Mouse (Mus musculus): ENCODE measurements around the gene Foxf1. TPM values are rescaled to one million over a fixed set of nuclear protein-coding genes. Genes with fewer than 3 reads are reported as not detected.

Foxf1 gene
- polyA plus RNA-seq, 1 experiment from 2014 or later, result 9.0 TPM

GRCm38 (mm10) chr8:121093496-121093895 lies 9.3 kb downstream of the Foxf1 start:
- H3K9me3 ChIP-seq (replicated peaks; ENCODE audit: control insufficient read depth, low read length), result no peaks in the 10 kb centered on the region
- H3K4me3 ChIP-seq (ENCODE audit: low read depth, low read length), result no peak overlapping the region
- H3K27me3 ChIP-seq (ENCODE audit: control insufficient read depth, insufficient read depth, low read length), result peaks cover 60% of the 10 kb centered on the region
- ATAC-seq (replicated peaks; ENCODE audit: insufficient number of reproducible peaks, low FRiP score, low TSS enrichment), result no peak
- no peak overlapping the region for H3K27ac ChIP-seq (ENCODE audit: low read depth, low read length)
- WGBS (ENCODE audit: insufficient replicate concordance), result 60% methylated on average over 6 of the region's 6 CpGs
- H3K4me1 ChIP-seq (ENCODE audit: control insufficient read depth, insufficient read depth, low read length), result peaks cover 3% of the 10 kb centered on the region
- H3K4me2 ChIP-seq, result no peak overlapping the region
- H3K36me3 ChIP-seq (ENCODE audit: control insufficient read depth, insufficient read depth, low read length), result peaks cover 9% of the 10 kb centered on the region
- no peak overlapping the region for H3K9ac ChIP-seq (ENCODE audit: low read depth, low read length)

- Histone ChIP-seq H3K36me3 (ENCODE audit: control insufficient read depth, insufficient read depth, low read length) (peaks cover 22% of the 10 kb centered on the region), H3K4me3 (ENCODE audit: low read depth, low read length) (no peak overlapping the region), H3K9me3 (replicated peaks; ENCODE audit: control insufficient read depth, low read length) (no peaks in the 10 kb centered on the region), H3K4me2 (no peak overlapping the region), H3K27me3 (ENCODE audit: control insufficient read depth, insufficient read depth, low read length) (peaks cover 10% of the 10 kb centered on the region), H3K27ac (ENCODE audit: low read depth, low read length) (no peak overlapping the region), H3K9ac (ENCODE audit: low read depth, low read length) (no peak overlapping the region), H3K4me1 (ENCODE audit: control insufficient read depth, insufficient read depth, low read length) (peaks cover 14% of the 10 kb centered on the region)
- 0 out of 2 replicates have a peak, but pooled peaks have one; percentile 3 for ATAC-seq (replicated peaks; ENCODE audit: insufficient number of reproducible peaks, low FRiP score, low TSS enrichment)
- WGBS (ENCODE audit: insufficient replicate concordance), result 41% methylated on average over 17 of the region's 17 CpGs
Observed at GRCm38 (mm10) chr8:121104049-121104818, 20.0 kb downstream of the Foxf1 start.

GRCm38 (mm10) chr8:121107668-121108656 lies 23.8 kb downstream of the Foxf1 start, which contains the start of gene Mthfsd:
TSS of gene Mthfsd (minus strand) at chr8:121108392.
- H3K9ac ChIP-seq (ENCODE audit: low read depth, low read length), result peak within 1 kb of the TSS; percentile 93
- ATAC-seq (replicated peaks; ENCODE audit: insufficient number of reproducible peaks, low FRiP score, low TSS enrichment), result peak; percentile 87
- peak within 1 kb of the TSS; percentile 88 for H3K4me3 ChIP-seq (ENCODE audit: low read depth, low read length)
- H3K4me1 ChIP-seq (ENCODE audit: control insufficient read depth, insufficient read depth, low read length), result peaks cover 14% of the 10 kb centered on the region
- H3K27ac ChIP-seq (ENCODE audit: low read depth, low read length), result peak within 1 kb of the TSS; percentile 74
- WGBS (ENCODE audit: insufficient replicate concordance), result 1% methylated on average over 75 of the region's 75 CpGs
- H3K4me2 ChIP-seq, result peak within 1 kb of the TSS; percentile 69
- H3K36me3 ChIP-seq (ENCODE audit: control insufficient read depth, insufficient read depth, low read length), result no peaks in the 10 kb centered on the region
- no peaks in the 10 kb centered on the region for H3K9me3 ChIP-seq (replicated peaks; ENCODE audit: control insufficient read depth, low read length)
- H3K27me3 ChIP-seq (ENCODE audit: control insufficient read depth, insufficient read depth, low read length), result 0 out of 2 replicates have a peak, but pooled peaks cover 5% of the 10 kb centered on the region

GRCm38 (mm10) chr8:121108657-121109056 lies 24.5 kb downstream of the Foxf1 start:
- 16% methylated on average over 5 of the region's 5 CpGs for WGBS (ENCODE audit: insufficient replicate concordance)
- peaks cover 7% of the 10 kb centered on the region for H3K27me3 ChIP-seq (ENCODE audit: control insufficient read depth, insufficient read depth, low read length)
- no peak overlapping the region for H3K27ac ChIP-seq (ENCODE audit: low read depth, low read length)
- no peaks in the 10 kb centered on the region for H3K9me3 ChIP-seq (replicated peaks; ENCODE audit: control insufficient read depth, low read length)
- no peak for ATAC-seq (replicated peaks; ENCODE audit: insufficient number of reproducible peaks, low FRiP score, low TSS enrichment)
- no peaks in the 10 kb centered on the region for H3K36me3 ChIP-seq (ENCODE audit: control insufficient read depth, insufficient read depth, low read length)
- peak overlapping the region; percentile 93 for H3K9ac ChIP-seq (ENCODE audit: low read depth, low read length)
- peak overlapping the region; percentile 69 for H3K4me2 ChIP-seq
- H3K4me1 ChIP-seq (ENCODE audit: control insufficient read depth, insufficient read depth, low read length), result peaks cover 14% of the 10 kb centered on the region
- peak overlapping the region; percentile 88 for H3K4me3 ChIP-seq (ENCODE audit: low read depth, low read length)

- Histone ChIP-seq H3K4me2 (no peak overlapping the region), H3K36me3 (ENCODE audit: control insufficient read depth, insufficient read depth, low read length) (no peaks in the 10 kb centered on the region), H3K4me1 (ENCODE audit: control insufficient read depth, insufficient read depth, low read length) (peaks cover 14% of the 10 kb centered on the region), H3K9me3 (replicated peaks; ENCODE audit: control insufficient read depth, low read length) (no peaks in the 10 kb centered on the region), H3K27ac (ENCODE audit: low read depth, low read length) (no peak overlapping the region), H3K9ac (ENCODE audit: low read depth, low read length) (no peak overlapping the region), H3K27me3 (ENCODE audit: control insufficient read depth, insufficient read depth, low read length) (peaks cover 28% of the 10 kb centered on the region), H3K4me3 (ENCODE audit: low read depth, low read length) (no peak overlapping the region)
- no peak for ATAC-seq (replicated peaks; ENCODE audit: insufficient number of reproducible peaks, low FRiP score, low TSS enrichment)
- WGBS (ENCODE audit: insufficient replicate concordance), result 32% methylated on average over 7 of the region's 7 CpGs
Observed at GRCm38 (mm10) chr8:121111145-121111907, 27.1 kb downstream of the Foxf1 start.

- Histone ChIP-seq H3K9ac (ENCODE audit: low read depth, low read length) (no peak overlapping the region), H3K4me1 (ENCODE audit: control insufficient read depth, insufficient read depth, low read length) (peaks cover 16% of the 10 kb centered on the region), H3K36me3 (ENCODE audit: control insufficient read depth, insufficient read depth, low read length) (no peaks in the 10 kb centered on the region), H3K9me3 (replicated peaks; ENCODE audit: control insufficient read depth, low read length) (no peaks in the 10 kb centered on the region), H3K27ac (ENCODE audit: low read depth, low read length) (no peak overlapping the region), H3K27me3 (ENCODE audit: control insufficient read depth, insufficient read depth, low read length) (peaks cover 47% of the 10 kb centered on the region), H3K4me2 (peak overlapping the region; percentile 33), H3K4me3 (ENCODE audit: low read depth, low read length) (no peak overlapping the region)
- WGBS (ENCODE audit: insufficient replicate concordance), result 2% methylated on average over 21 of the region's 21 CpGs
- no peak for ATAC-seq (replicated peaks; ENCODE audit: insufficient number of reproducible peaks, low FRiP score, low TSS enrichment)
Observed at GRCm38 (mm10) chr8:121113261-121113660, 29.1 kb downstream of the Foxf1 start.

GRCm38 (mm10) chr8:121115136-121115535 lies 30.9 kb downstream of the Foxf1 start:
- WGBS (ENCODE audit: insufficient replicate concordance), result 3% methylated on average over 25 of the region's 25 CpGs
- ATAC-seq (replicated peaks; ENCODE audit: insufficient number of reproducible peaks, low FRiP score, low TSS enrichment), result no peak

GRCm38 (mm10) chr8:121115948-121116347 lies 31.8 kb downstream of the Foxf1 start, which contains the start of gene Foxc2:
TSS of gene Foxc2 (plus strand) at chr8:121116171.
- peak within 1 kb of the TSS; percentile 86 for H3K9ac ChIP-seq (ENCODE audit: low read depth, low read length)
- H3K27ac ChIP-seq (ENCODE audit: low read depth, low read length), result peak within 1 kb of the TSS; percentile 97
- no peaks in the 10 kb centered on the region for H3K36me3 ChIP-seq (ENCODE audit: control insufficient read depth, insufficient read depth, low read length)
- peaks cover 68% of the 10 kb centered on the region for H3K27me3 ChIP-seq (ENCODE audit: control insufficient read depth, insufficient read depth, low read length)
- ATAC-seq (replicated peaks; ENCODE audit: insufficient number of reproducible peaks, low FRiP score, low TSS enrichment), result peak; percentile 49; the same call in 1 of the 2 replicates
- no peaks in the 10 kb centered on the region for H3K9me3 ChIP-seq (replicated peaks; ENCODE audit: control insufficient read depth, low read length)
- H3K4me2 ChIP-seq, result peak within 1 kb of the TSS; percentile 91
- peaks cover 13% of the 10 kb centered on the region for H3K4me1 ChIP-seq (ENCODE audit: control insufficient read depth, insufficient read depth, low read length)
- under 1% methylated on average over 25 of the region's 25 CpGs for WGBS (ENCODE audit: insufficient replicate concordance)
- H3K4me3 ChIP-seq (ENCODE audit: low read depth, low read length), result peak within 1 kb of the TSS; percentile 75

More at GRCm38 (mm10) chr8:121115136-121115535, 30.9 kb downstream of the Foxf1 start:
- Histone ChIP-seq H3K9ac (ENCODE audit: low read depth, low read length) (peak overlapping the region; percentile 59), H3K4me1 (ENCODE audit: control insufficient read depth, insufficient read depth, low read length) (peaks cover 13% of the 10 kb centered on the region), H3K4me3 (ENCODE audit: low read depth, low read length) (peak overlapping the region; percentile 35), H3K36me3 (ENCODE audit: control insufficient read depth, insufficient read depth, low read length) (no peaks in the 10 kb centered on the region), H3K4me2 (peak overlapping the region; percentile 91), H3K27ac (ENCODE audit: low read depth, low read length) (no peak overlapping the region), H3K9me3 (replicated peaks; ENCODE audit: control insufficient read depth, low read length) (no peaks in the 10 kb centered on the region), H3K27me3 (ENCODE audit: control insufficient read depth, insufficient read depth, low read length) (peaks cover 60% of the 10 kb centered on the region)
